Mouse (Mus musculus): ENCODE measurements around the gene Lrrc20.

DNA sequence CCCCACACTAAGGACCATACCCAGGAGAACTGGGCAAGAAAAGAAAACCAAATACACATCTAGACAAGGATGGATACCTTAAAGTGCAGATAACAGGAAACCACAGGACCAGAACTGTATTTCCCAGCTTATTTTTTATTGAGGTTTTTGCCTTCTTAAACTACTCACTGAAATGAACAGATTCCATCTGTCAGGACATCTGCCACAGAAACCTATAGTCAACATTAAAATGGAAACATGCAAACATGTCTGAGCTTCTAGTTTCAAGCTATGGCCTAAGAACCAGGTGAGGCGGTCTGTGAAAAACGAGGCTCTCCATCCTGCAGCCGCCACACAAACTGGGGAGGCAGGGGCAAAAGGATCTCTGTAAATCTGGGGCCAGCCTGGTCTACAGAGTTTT lies 30.6 kb upstream of the Lrrc20 start:
- TF ChIP-seq POLR2A (IDR thresholded peaks at IDR 0.05; ENCODE audit: low read depth, low read length) (no peak), CTCF (IDR thresholded peaks at IDR 0.05; ENCODE audit: extremely low read depth, insufficient read length, insufficient replicate concordance, low read depth, low read length) (no peak)

All from small intestine, adult 2 months (tissue).